Mouse (Mus musculus) myocyte (in vitro differentiated cells): Measurements from ENCODE around the gene Gm45140. TPM values are rescaled to one million over a fixed set of nuclear protein-coding genes. Genes with fewer than 3 reads are reported as not detected.

Experiments used
- H3K27me3 ChIP-seq: one replicate; pipeline ENCODE4 v1.6.1; 2011; ENCODE audit not compliant: control insufficient read depth, insufficient read depth, insufficient read length
- H3K36me3 ChIP-seq: one replicate; pipeline ENCODE4 v1.6.1; 2011; ENCODE audit not compliant: control insufficient read depth, insufficient read depth
- H3K4me2 ChIP-seq: one replicate; pipeline ENCODE4 v1.6.1; 2011; ENCODE audit warnings: low read depth, control low read depth
- H3K4me3 ChIP-seq: one replicate; pipeline ENCODE4 v1.5.1; 2011; ENCODE audit warnings: mild to moderate bottlenecking, control low read depth, moderate library complexity
- H3K79me2 ChIP-seq: one replicate; pipeline ENCODE4 v1.6.1; 2011; ENCODE audit not compliant: control insufficient read depth, insufficient read depth
- H3ac ChIP-seq: one replicate; pipeline ENCODE4 v1.6.1; 2011; ENCODE audit not compliant: control insufficient read depth, insufficient read length
- CEBPB ChIP-seq: IDR thresholded peaks from 2 replicates; pipeline ENCODE4 v1.6.1; 2011; ENCODE audit warnings: mild to moderate bottlenecking, moderate library complexity; ENCODE audit not compliant: poor library complexity, insufficient read depth, severe bottlenecking
- E2F4 ChIP-seq: IDR thresholded peaks from one replicate; pipeline ENCODE4 v1.6.1; 2011; ENCODE audit warnings: mild to moderate bottlenecking, control low read depth, moderate library complexity; ENCODE audit not compliant: insufficient read depth
- MAX ChIP-seq: IDR thresholded peaks from one replicate; pipeline ENCODE4 v1.6.1; 2011; ENCODE audit warnings: low read depth, mild to moderate bottlenecking, control low read depth
- MYOD1 ChIP-seq, 3 experiments: IDR thresholded peaks; one replicate each; pipeline ENCODE4 v1.6.1; 2011; ENCODE audit warnings: control low read depth in 2 of 3, low read depth in 2 of 3, mild to moderate bottlenecking in 2 of 3, moderate library complexity in 1 of 3; ENCODE audit not compliant: insufficient read length in 2 of 3, control insufficient read depth in 1 of 3
- MYOG ChIP-seq, 3 experiments: IDR thresholded peaks; one replicate each; pipeline ENCODE4 v1.6.1; 2011; ENCODE audit warnings: control low read depth in 2 of 3, low read depth in 2 of 3, mild to moderate bottlenecking in 2 of 3; ENCODE audit not compliant: insufficient read length in 2 of 3, control insufficient read depth in 1 of 3, insufficient read depth in 1 of 3
- POLR2A ChIP-seq: IDR thresholded peaks from one replicate; pipeline ENCODE4 v1.6.1; 2011; ENCODE audit warnings: low read depth, mild to moderate bottlenecking, control low read depth, moderate library complexity; ENCODE audit not compliant: insufficient read length
- POLR2AphosphoS2 ChIP-seq: IDR thresholded peaks from one replicate; pipeline ENCODE4 v1.6.1; 2011; ENCODE audit warnings: low read depth, control low read depth; ENCODE audit not compliant: insufficient read length
- REST ChIP-seq: IDR thresholded peaks from one replicate; pipeline ENCODE4 v1.6.1; 2011; ENCODE audit warnings: mild to moderate bottlenecking, control low read depth, moderate library complexity; ENCODE audit not compliant: insufficient read depth, insufficient read length
- SRF ChIP-seq: IDR thresholded peaks from one replicate; pipeline ENCODE4 v1.6.1; 2011; ENCODE audit warnings: low read depth; ENCODE audit not compliant: control insufficient read depth, insufficient read length
- TCF12 ChIP-seq: IDR thresholded peaks from one replicate; pipeline ENCODE4 v1.6.1; 2011; ENCODE audit warnings: mild to moderate bottlenecking, control low read depth; ENCODE audit not compliant: poor library complexity, insufficient read depth, severe bottlenecking
- TCF3 ChIP-seq: IDR thresholded peaks from one replicate; pipeline ENCODE4 v1.6.1; 2011; ENCODE audit warnings: low read depth, control low read depth; ENCODE audit not compliant: insufficient read length
- USF1 ChIP-seq: IDR thresholded peaks from one replicate; pipeline ENCODE4 v1.6.1; 2011; ENCODE audit warnings: low read depth, mild to moderate bottlenecking, control low read depth, moderate library complexity
- polyA plus RNA-seq: library from polyadenylated mRNA; unstranded; fragments of >200 nt; fragmentation: generic; extraction: Trizol; gene quantifications from one replicate; pipeline ENCODE4 v1.2.1, GENCODE M21; 2012; ENCODE audit warnings: missing spikeins

Gene Gm45140
- polyA plus RNA-seq, 1 experiment: 2.6 TPM

- TF ChIP-seq CEBPB: no peak
- no peak for TF ChIP-seq MYOD1 (IDR thresholded peaks at IDR 0.05; ENCODE audit: control insufficient read depth in 1 of 3, insufficient read length in 2 of 3, low read depth in 2 of 3)
- no peak for TF ChIP-seq TCF12
- no peak for TF ChIP-seq POLR2AphosphoS2
- no peak for TF ChIP-seq MYOG (IDR thresholded peaks at IDR 0.05; ENCODE audit: control insufficient read depth in 1 of 3, insufficient read depth in 1 of 3, insufficient read length in 2 of 3, low read depth in 2 of 3)
- TF ChIP-seq SRF: no peak
- no peak for TF ChIP-seq USF1
- no peak for TF ChIP-seq MAX
- TF ChIP-seq E2F4: no peak
- TF ChIP-seq REST: no peak
- TF ChIP-seq POLR2A: no peak
- no peak for TF ChIP-seq TCF3
- H3K79me2 ChIP-seq: no peaks in the 10 kb centered on the region
- H3ac ChIP-seq: no peak overlapping the region
- no peak overlapping the region for H3K4me2 ChIP-seq
- H3K27me3 ChIP-seq: no peaks in the 10 kb centered on the region
- no peak overlapping the region for H3K4me3 ChIP-seq
- no peaks in the 10 kb centered on the region for H3K36me3 ChIP-seq
These were observed 92.8 kb downstream of the Gm45140 start for GRCm38 (mm10) chr6:87742804-87743203.

GRCm38 (mm10) chr6:87741978-87742377 lies 93.6 kb downstream of the Gm45140 start:
- Histone ChIP-seq H3ac (no peak overlapping the region), H3K27me3 (no peaks in the 10 kb centered on the region), H3K79me2 (no peaks in the 10 kb centered on the region), H3K4me2 (no peak overlapping the region), H3K36me3 (no peaks in the 10 kb centered on the region), H3K4me3 (no peak overlapping the region)
- TF ChIP-seq MYOD1 (IDR thresholded peaks at IDR 0.05; ENCODE audit: control insufficient read depth in 1 of 3, insufficient read length in 2 of 3, low read depth in 2 of 3) (no peak), REST (no peak), TCF3 (no peak), CEBPB (no peak), E2F4 (no peak), POLR2AphosphoS2 (no peak), TCF12 (no peak), SRF (no peak), POLR2A (no peak), USF1 (no peak), MAX (no peak), MYOG (IDR thresholded peaks at IDR 0.05; ENCODE audit: control insufficient read depth in 1 of 3, insufficient read depth in 1 of 3, insufficient read length in 2 of 3, low read depth in 2 of 3) (no peak)

- no peaks in the 10 kb centered on the region for H3K36me3 ChIP-seq
- H3K4me3 ChIP-seq: no peak overlapping the region
- peaks cover 3% of the 10 kb centered on the region for H3K27me3 ChIP-seq
- H3ac ChIP-seq: no peak overlapping the region
- H3K4me2 ChIP-seq: no peak overlapping the region
- TF ChIP-seq MYOD1 (IDR thresholded peaks at IDR 0.05; ENCODE audit: control insufficient read depth in 1 of 3, insufficient read length in 2 of 3, low read depth in 2 of 3) (no peak), TCF12 (no peak), E2F4 (no peak), TCF3 (no peak), POLR2A (no peak), POLR2AphosphoS2 (no peak), MYOG (IDR thresholded peaks at IDR 0.05; ENCODE audit: control insufficient read depth in 1 of 3, insufficient read depth in 1 of 3, insufficient read length in 2 of 3, low read depth in 2 of 3) (no peak), SRF (no peak), CEBPB (no peak), MAX (no peak)
- H3K79me2 ChIP-seq: no peaks in the 10 kb centered on the region
These were observed 95.1 kb downstream of the Gm45140 start for GRCm38 (mm10) chr6:87740496-87740895.

GRCm38 (mm10) chr6:87739898-87740297 lies 95.7 kb downstream of the Gm45140 start:
- no peak overlapping the region for H3K4me3 ChIP-seq
- H3K79me2 ChIP-seq: no peaks in the 10 kb centered on the region
- no peak for TF ChIP-seq MAX
- TF ChIP-seq TCF12: no peak
- H3K27me3 ChIP-seq: peaks cover 3% of the 10 kb centered on the region
- H3K36me3 ChIP-seq: no peaks in the 10 kb centered on the region
- no peak overlapping the region for H3ac ChIP-seq
- no peak overlapping the region for H3K4me2 ChIP-seq

Other genes with a start within 250 kb of the Gm45140 start
- gene Prokr1, start 245.1 kb downstream of the Gm45140 start, polyA plus RNA-seq: 0.25 TPM
- gene Aplf, start 163.6 kb downstream of the Gm45140 start, polyA plus RNA-seq: 4.1 TPM
- 0.04 TPM for gene Efcc1, start 104.9 kb downstream of the Gm45140 start, polyA plus RNA-seq
- gene Gp9, start 57.7 kb downstream of the Gm45140 start, polyA plus RNA-seq: not detected
- gene Rab43, start 23.6 kb downstream of the Gm45140 start, polyA plus RNA-seq: 14.8 TPM
- 21.1 TPM for gene Isy1, start 3.0 kb upstream of the Gm45140 start, polyA plus RNA-seq
- 196 TPM for gene Cnbp, start 15.3 kb upstream of the Gm45140 start, polyA plus RNA-seq
- gene Copg1, start 52.0 kb upstream of the Gm45140 start, polyA plus RNA-seq: 94.2 TPM
- gene Hmces, start 78.1 kb upstream of the Gm45140 start, polyA plus RNA-seq: 28.1 TPM
- gene H1fx, start 145.8 kb upstream of the Gm45140 start, polyA plus RNA-seq: 84.3 TPM
- gene Rab7, start 209.5 kb upstream of the Gm45140 start, polyA plus RNA-seq: 181 TPM
- gene Rpn1, start 248.7 kb upstream of the Gm45140 start, polyA plus RNA-seq: 128 TPM